Mouse (Mus musculus) effector memory CD4-positive, alpha-beta T cell, adult 5 months (primary cell): ENCODE data around the gene Rln1. TPM values are rescaled to one million over a fixed set of nuclear protein-coding genes. Genes with fewer than 3 reads are reported as not detected.

ENCODE experiments used
- polyA plus RNA-seq: library from polyadenylated mRNA; unstranded; fragments of 100-300 nt; shearing (Covaris generic); gene quantifications from one replicate; pipeline ENCODE4 v1.2.1, GENCODE M21; 2017

Gene Rln1
- polyA plus RNA-seq, result not detected

GRCm38 (mm10) chr19:29334068-29334745 is at the start of gene Rln1:
Gene Rln1, minus strand, starts transcription at chr19:29334670.

GRCm38 (mm10) chr19:29366969-29367622 is 32.6 kb upstream of the Rln1 start, which contains the start of the genes Plgrkt and Cd274:
Gene Plgrkt, minus strand, starts transcription at chr19:29367390.
Gene Cd274, plus strand, starts transcription at chr19:29367455.

GRCm38 (mm10) chr19:29325053-29325851 is 9.2 kb downstream of the Rln1 start, which contains the start of gene Insl6:
Gene Insl6, minus strand, starts transcription at chr19:29325356.

Other genes starting within 250 kb of the Rln1 start
- gene Rcl1, start 233.3 kb downstream of the Rln1 start, polyA plus RNA-seq, result 88.0 TPM
- 250 TPM for gene Jak2, start 82.8 kb downstream of the Rln1 start, polyA plus RNA-seq
- gene Insl6, start 9.3 kb downstream of the Rln1 start, polyA plus RNA-seq, result 38.4 TPM
- 235 TPM for gene Plgrkt, start 32.7 kb upstream of the Rln1 start, polyA plus RNA-seq
- gene Cd274, start 32.8 kb upstream of the Rln1 start, polyA plus RNA-seq, result 152 TPM
- 25.0 TPM for gene Pdcd1lg2, start 76.2 kb upstream of the Rln1 start, polyA plus RNA-seq
- 50.4 TPM for gene Ric1, start 187.6 kb upstream of the Rln1 start, polyA plus RNA-seq